Mouse (Mus musculus): Measurements from ENCODE around the gene Olfml2a.

The Olfml2a gene

DNA sequence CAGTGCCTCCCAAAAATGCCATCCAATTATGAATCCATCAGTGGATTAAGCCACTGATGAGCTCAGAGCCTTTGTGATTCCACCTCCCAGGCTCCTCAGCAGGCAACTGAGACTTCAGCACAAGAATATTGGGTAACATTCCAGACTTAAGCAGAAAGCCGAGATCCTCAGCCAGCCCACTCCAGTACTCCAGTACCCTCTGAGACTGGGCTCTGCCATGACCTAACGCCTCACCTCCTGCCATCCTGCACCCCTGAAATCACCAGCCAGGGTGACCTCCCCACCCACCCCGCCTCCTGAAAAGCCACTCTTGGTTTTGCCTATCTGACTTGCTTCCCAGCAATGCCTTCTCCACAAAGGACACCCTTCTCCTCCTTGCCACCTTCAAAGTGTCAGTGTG, 5.6 kb downstream of the Olfml2a start:
- DNase-seq (ENCODE audit: low read depth, low spot score), result no peak

- DNase-seq (ENCODE audit: low read depth, low spot score), result no peak
Measured at GRCm38 (mm10) chr2:38938007-38938406, 6.2 kb downstream of the Olfml2a start.

- DNase-seq (ENCODE audit: low read depth, low spot score), result no peak
Measured at GRCm38 (mm10) chr2:38939047-38939446, 7.3 kb downstream of the Olfml2a start.

- DNase-seq (ENCODE audit: low read depth, low spot score), result no peak
Measured at GRCm38 (mm10) chr2:38941426-38941825, 9.6 kb downstream of the Olfml2a start.

- no peak for DNase-seq (ENCODE audit: low read depth, low spot score)
Measured at GRCm38 (mm10) chr2:38941898-38942297, 10.1 kb downstream of the Olfml2a start.

GRCm38 (mm10) chr2:38943161-38943560, 11.4 kb downstream of the Olfml2a start:
- no peak for DNase-seq (ENCODE audit: low read depth, low spot score)

GRCm38 (mm10) chr2:38943977-38944376, 12.2 kb downstream of the Olfml2a start:
- no peak for DNase-seq (ENCODE audit: low read depth, low spot score)

DNA sequence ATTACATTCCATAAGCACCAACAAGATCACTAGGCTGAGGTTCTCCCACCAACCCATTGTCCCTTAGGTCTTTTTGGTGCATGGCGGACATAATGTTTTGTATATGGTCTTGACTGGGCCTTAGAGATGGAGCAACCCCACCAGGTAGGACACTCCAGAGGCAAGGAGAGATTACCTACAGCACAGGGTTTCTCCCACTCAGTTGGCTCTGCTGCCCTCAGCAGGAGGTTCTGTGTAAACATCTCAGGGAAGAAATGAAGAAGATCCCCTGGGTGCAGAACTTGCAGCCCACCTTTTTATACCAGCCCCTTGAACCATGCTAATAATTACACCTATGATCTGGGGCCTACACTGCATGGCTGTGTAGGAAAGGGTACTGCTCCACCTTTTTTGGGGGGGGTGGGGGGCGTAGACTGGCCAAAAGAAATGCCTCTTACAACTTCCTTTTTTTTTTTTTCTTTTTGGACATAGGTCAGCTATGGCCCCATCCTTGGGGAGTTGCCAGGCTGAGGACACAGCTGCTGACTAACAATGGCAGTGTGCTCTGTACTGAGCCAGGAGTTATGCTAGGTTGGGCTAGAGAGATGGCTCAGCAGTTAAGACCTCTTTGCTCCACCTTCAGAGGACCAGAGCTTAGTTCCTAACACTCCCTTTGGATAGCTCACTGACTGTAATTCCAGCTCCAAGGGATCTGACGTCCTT, 12.8 kb downstream of the Olfml2a start:
- DNase-seq (ENCODE audit: low read depth, low spot score), result no peak

GRCm38 (mm10) chr2:38947566-38947965, 15.8 kb downstream of the Olfml2a start:
- DNase-seq (ENCODE audit: low read depth, low spot score), result no peak

GRCm38 (mm10) chr2:38950281-38950719, 18.5 kb downstream of the Olfml2a start:
- DNase-seq (ENCODE audit: low read depth, low spot score), result peak; percentile 79

DNA sequence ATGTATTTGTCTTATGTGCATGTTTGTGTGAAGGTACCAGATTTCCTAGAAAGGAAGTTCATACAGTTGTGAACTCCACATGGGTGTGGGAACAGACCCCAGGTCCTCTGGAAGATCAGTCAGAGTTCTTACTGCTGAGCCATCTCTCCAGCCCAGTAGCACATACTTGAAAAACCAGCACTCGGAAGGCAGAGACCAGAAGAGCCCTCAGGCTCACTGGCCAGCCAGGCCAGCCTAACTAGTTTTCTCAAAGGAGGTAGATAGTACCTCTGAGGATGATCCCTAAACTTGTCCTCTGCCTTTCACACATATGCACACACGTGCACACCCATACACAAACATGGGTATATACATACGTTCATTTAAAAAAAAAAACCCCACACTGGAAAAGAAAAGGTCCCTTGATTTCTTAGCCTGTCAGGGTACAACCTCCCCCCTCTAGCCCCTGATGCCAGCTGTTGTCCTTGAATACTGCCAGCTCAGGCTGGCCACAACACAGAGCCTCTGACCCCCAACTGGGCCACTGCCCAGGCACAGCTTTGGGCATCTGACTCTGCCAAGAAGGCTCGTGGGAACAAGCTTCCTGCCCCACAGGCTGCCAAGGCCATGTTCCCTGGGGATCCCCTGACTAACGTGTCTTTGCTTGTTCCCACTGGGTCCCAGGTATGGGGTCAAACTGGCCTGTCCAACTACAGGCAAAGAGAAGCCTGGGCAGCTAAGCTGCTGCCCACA, 21.5 kb downstream of the Olfml2a start:
- no peak for DNase-seq (ENCODE audit: low read depth, low spot score)

DNA sequence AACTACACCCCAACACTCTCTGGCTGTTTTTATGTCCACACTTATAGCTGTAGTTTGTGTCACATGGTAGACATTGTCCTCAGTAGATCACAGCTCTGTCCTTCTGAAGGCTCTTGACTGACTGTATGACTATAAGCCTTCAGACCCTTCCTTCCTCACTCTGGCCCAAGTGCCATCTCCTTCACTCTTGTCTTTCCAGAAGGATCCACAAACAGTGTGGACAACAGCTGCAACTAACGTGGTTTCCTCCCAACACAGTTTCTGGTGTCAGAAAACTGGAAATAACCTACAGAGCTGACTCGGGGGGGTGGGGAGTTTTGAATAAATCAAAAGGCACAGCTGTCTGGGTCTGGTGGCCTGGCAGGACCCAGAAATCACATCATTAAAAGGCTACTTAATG, 24.3 kb downstream of the Olfml2a start:
- DNase-seq (ENCODE audit: low read depth, low spot score), result no peak

GRCm38 (mm10) chr2:38957671-38958223, 26.0 kb downstream of the Olfml2a start:
- DNase-seq (ENCODE audit: low read depth, low spot score), result no peak

DNA sequence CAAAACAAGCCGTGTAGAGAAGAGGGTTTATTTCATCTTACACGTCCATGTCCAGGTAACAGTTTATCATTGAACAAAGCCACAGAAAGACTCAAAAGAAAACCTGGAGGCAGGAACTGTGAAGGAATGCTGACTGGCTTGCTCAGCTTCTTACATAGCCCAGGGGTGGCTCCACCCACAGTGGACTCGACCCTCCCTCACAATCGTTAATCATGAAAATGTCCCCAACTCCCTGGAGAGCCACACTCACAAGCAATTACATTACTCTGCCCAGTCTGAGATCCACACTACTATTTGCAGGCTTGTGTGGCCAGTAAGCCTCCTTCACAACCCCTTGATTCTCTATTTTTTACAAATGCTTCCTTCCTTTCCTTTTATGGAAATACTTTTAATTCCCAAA, 32.4 kb downstream of the Olfml2a start:
- no peak for DNase-seq (ENCODE audit: low read depth, low spot score)

GRCm38 (mm10) chr2:38969650-38970049, 37.9 kb downstream of the Olfml2a start:
- no peak for DNase-seq (ENCODE audit: low read depth, low spot score)

GRCm38 (mm10) chr2:38970057-38970456, 38.3 kb downstream of the Olfml2a start:
- DNase-seq (ENCODE audit: low read depth, low spot score), result no peak

DNA sequence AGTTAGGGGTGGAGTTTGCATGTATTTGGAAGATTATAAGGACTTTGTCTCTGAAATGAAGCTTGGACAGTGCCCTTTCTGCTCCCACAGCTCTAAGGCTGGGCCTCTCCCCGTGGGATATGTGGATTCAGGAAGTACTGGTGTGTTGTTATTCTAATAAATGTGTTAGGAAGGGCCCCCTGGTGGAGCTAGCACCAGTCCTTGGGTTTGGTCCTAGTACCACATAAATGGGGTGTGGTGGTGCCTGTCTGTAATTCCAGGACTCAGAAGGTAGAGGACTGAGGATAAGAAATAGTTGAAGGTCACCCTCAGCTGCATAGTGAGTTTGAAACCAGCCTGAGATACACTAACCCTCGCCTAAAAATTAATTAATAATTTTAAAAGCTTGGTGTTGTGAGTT, 41.4 kb downstream of the Olfml2a start:
- no peak for DNase-seq (ENCODE audit: low read depth, low spot score)

DNA sequence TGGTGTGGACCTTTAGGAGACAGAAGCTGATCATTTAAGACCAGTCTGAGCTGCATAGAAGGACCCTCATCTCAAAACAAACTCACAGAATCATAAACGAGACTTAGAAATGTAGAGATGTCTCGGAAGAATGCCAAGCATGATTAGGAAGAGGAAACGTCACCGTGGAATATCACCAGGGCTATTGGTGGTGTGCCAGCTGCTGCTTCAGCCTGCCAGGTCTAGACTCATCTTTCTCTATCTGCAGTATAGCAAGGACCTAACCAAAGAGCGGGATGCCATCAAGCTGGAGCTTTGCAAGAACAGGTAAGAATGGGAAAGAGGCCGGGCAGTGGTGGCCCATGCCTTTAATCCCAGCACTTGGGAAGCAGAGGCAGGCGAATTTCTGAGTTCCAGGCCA, 41.9 kb downstream of the Olfml2a start:
- DNase-seq (ENCODE audit: low read depth, low spot score), result no peak

GRCm38 (mm10) chr2:38974171-38974570, 42.4 kb downstream of the Olfml2a start:
- DNase-seq (ENCODE audit: low read depth, low spot score), result no peak

DNA sequence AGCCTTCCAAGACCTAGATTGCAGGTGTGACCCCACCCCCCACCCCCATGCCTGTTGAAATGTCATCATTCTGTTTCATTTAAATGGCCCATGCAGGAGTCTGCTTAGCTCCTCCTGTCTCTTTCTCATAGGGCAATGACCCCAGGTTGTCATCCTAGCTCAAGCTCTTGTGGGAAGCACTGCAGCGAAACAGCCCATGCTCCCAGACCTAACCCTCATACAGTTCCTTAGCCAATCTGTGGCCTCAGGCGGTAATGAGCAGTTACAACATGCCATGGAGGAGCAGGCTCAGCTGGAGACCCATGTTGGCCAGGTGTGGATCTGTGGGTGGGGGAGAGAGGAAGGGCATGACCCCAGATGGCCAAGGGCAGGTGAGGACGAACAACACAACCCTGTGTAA, 43.4 kb downstream of the Olfml2a start:
- no peak for DNase-seq (ENCODE audit: low read depth, low spot score)

DNA sequence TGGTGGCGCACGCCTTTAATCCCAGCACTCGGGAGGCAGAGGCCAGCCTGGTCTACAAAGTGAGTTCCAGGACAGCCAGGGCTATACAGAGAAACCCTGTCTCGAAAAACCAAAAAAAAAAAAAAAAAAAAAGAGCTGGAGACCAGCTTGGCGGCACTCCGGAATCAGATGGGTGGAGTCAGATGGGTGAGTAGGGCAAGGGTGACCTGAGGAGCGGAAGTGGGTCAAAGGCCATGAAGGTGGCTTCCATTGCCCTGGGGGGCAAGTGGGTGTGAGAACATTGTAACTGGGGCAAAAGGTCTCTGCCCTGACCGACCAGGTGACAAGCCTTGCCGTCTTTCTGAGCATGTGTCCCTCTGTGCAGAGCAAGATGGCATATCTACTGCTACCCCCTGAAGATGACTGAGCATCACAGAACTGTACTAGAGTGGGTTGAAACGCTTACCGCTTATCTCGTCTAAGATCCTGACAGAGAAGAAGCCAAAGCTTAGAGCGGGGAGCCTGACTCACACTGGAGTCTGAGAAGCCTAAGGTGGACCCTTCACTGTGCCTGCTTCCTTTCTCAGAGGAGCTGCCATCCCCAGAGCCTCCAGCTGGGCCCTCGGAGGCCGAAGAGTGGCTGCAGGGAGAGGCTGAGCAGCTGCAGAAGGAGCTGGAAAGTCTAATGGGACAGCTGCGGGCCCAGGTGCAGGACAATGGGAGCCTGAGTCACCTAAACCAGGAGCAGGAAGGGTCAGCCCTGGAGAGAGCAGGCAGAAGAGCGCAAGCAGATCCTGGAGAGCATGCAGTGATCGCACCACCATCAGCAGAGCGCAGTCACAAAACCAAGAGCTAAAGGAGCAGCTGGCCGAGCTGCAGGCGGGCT, 44.4 kb downstream of the Olfml2a start:
- DNase-seq (ENCODE audit: low read depth, low spot score), result no peak

DNA sequence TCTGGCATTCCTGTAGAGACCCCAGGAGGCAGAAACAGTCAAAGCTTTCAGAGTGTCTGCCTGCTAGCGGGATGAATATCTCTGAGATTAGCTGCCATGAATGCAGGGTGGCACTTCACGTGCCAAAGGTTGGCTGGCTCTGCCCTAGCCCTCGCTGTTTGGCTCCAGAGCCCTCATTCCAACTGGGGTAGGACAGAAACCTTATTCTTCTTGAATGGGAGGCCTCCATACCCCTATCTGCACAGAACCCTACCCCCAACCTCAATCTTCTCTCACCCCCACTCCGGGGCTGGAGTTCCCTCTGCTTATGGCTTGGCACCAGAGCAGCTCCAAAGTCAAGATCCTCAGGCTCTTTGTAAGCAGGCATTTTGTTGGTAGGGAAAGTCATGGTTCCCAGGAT, 46.1 kb downstream of the Olfml2a start:
- no peak for DNase-seq (ENCODE audit: low read depth, low spot score)

Measured in telencephalon, adult 2 months (tissue).